Mouse (Mus musculus) small intestine, adult 2 months (tissue): ENCODE measurements around the gene Akr1c19.
"Not testable (repeated sequence)": the region's sequence is repeated elsewhere in the genome, so short reads cannot be mapped to it uniquely, and the experiment has no call there.

Experiments
- CTCF ChIP-seq: fragments of 200-500 bp; IDR thresholded peaks from 2 replicates; pipeline ENCODE4 v1.5.1; 2012; ENCODE audit warnings: low read depth, mild to moderate bottlenecking, control low read depth, inconsistent platforms, low read length, moderate library complexity, mixed read lengths; ENCODE audit not compliant: insufficient replicate concordance, insufficient read length; ENCODE audit errors: extremely low read depth
- POLR2A ChIP-seq: fragments of 200-500 bp; IDR thresholded peaks from 2 replicates; pipeline ENCODE4 v1.6.1; 2012; ENCODE audit warnings: low read depth, mild to moderate bottlenecking, control low read depth, inconsistent platforms, low read length, moderate library complexity

DNA sequence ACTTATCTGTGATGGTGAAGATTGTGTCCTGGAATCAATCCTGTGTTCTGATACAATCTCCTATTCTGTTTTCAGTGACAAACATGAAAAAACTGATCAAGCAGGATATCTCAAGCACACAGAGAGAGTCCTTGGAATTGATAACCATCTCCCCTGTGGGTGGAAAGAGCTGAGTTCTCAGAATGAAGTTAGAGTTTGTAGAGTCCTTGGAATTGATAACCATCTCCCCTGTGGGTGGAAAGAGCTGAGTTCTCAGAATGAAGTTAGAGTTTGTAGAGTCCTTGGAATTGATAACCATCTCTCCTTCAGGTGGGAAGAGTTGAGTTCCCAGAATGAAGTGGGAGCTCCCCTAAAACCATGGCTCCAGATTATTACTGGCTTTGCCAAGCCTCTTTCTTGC lies 28.4 kb downstream of the Akr1c19 start:
- not testable (repeated sequence) for TF ChIP-seq POLR2A, CTCF
